Mouse (Mus musculus): ENCODE data around the gene Kcnd2. TPM values are rescaled to one million over a fixed set of nuclear protein-coding genes. Genes with fewer than 3 reads are reported as not detected.

Gene Kcnd2
- total and polyA plus RNA-seq, 3 experiments, result not detected

DNA sequence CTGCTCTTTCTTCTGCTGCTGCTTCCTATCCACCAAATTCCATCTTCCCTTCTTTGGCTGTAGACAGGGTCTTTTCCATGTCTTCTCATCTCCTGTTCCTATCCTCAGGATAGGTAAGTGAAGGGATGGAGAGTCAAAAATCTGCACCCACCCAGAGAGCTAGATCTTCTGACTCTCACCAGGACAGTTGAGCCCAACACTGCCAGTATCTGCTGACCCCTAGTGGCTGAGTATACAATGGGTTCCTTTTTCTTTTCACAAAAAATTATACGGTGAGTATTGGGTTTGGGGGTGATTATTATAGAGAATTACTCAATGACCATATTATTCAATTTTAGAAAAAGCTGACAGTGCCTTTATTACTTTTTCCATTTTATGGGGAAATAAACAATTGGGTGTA is 319.5 kb downstream of the Kcnd2 start:
- Histone ChIP-seq H3K27me3 (replicated peaks) (no peaks in the 10 kb centered on the region), H3K9me3 (replicated peaks; ENCODE audit: low read length) (no peaks in the 10 kb centered on the region), H3K36me3 (replicated peaks in 1 of 2; ENCODE audit: control insufficient read depth in 1 of 2, insufficient read depth in 1 of 2, low read length in 1 of 2) (no peaks in the 10 kb centered on the region), H3K4me1 (ENCODE audit: control insufficient read depth in 1 of 2, insufficient read depth in 2 of 2) (peaks cover 0 to 4% of the 10 kb centered on the region in 2 experiments; a peak in 1 of 4 replicates), H3K4me2 (ENCODE audit: insufficient read depth, low read depth, poor library complexity, severe bottlenecking) (no peak overlapping the region), H3K79me2 (replicated peaks; ENCODE audit: control insufficient read depth, extremely low read depth, insufficient read depth, poor library complexity, severe bottlenecking) (no peaks in the 10 kb centered on the region), H3K4me3 (replicated peaks in 1 of 3; ENCODE audit: low read depth in 2 of 3, low read length in 2 of 3, poor library complexity in 1 of 3) (no peak overlapping the region), H3K9ac (ENCODE audit: insufficient read depth, low read depth) (no peak overlapping the region), H3K27ac (ENCODE audit: insufficient read depth, low read depth) (no peak overlapping the region)
- peak; percentile 35 for DNase-seq (ENCODE audit: extremely low read depth)
- dilution Hi-C loops (cut with MboI; ENCODE audit: extremely low pct_ligation_motif_present, extremely low pct_unique_long_range_greater_than_20kb, low sequenced_read_pairs) (no loop called here), in situ Hi-C loops (cut with MboI; ENCODE audit: low pct_ligation_motif_present, low pct_unique_long_range_greater_than_20kb, low sequenced_read_pairs) (no loop called here)
- peak; percentile 77 for TF ChIP-seq RAD21 (IDR thresholded peaks at IDR 0.05; ENCODE audit: low read depth, low read length)
- TF ChIP-seq SMC3 (IDR thresholded peaks at IDR 0.05; ENCODE audit: low read depth, low read length), result peak; percentile 60
- TF ChIP-seq CHD2 (IDR thresholded peaks at IDR 0.05; ENCODE audit: low read length), result no peak
- no peak for TF ChIP-seq ZKSCAN1 (IDR thresholded peaks at IDR 0.05; ENCODE audit: borderline replicate concordance, low read depth, low read length)
- TF ChIP-seq POLR2A (IDR thresholded peaks at IDR 0.05; ENCODE audit: low read depth, low read length), result no peak
- TF ChIP-seq USF2 (conservative IDR thresholded peaks at IDR 0.05; ENCODE audit: low read depth, low read length), result no peak
- no peak for TF ChIP-seq MEF2A (IDR thresholded peaks at IDR 0.05; ENCODE audit: borderline replicate concordance, low read depth, low read length)
- peak; percentile 40 to 75; a peak in 3 of 4 replicates for TF ChIP-seq CTCF (conservative IDR thresholded peaks at IDR 0.05 in 1 of 2, IDR thresholded peaks at IDR 0.05 in 1 of 2; ENCODE audit: low read depth in 2 of 2, low read length in 2 of 2)
- TF ChIP-seq GABPA (IDR thresholded peaks at IDR 0.05; ENCODE audit: insufficient replicate concordance, low read depth, low read length), result no peak

DNA sequence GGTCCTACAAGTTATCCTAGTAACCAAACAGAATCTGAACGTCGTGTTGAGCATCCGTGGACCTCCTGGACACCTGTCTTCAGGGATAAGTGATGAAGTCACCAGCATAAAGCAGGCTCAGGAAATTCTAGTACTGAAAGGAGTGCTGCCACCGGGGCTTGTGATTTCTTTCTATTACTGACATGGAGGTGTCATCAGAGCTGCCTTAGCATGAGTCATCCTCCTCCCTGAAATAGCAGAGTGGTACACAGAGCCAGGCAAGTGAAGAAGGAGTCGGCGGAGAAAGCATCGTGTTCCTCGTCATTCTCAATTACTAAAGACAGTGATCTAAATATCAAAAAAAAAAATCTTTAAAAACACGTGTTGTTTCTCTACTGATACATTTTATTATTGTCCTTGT is 336.2 kb downstream of the Kcnd2 start:
- dilution Hi-C loops (cut with MboI; ENCODE audit: extremely low pct_ligation_motif_present, extremely low pct_unique_long_range_greater_than_20kb, low sequenced_read_pairs) (no loop called here), in situ Hi-C loops (cut with MboI; ENCODE audit: low pct_ligation_motif_present, low pct_unique_long_range_greater_than_20kb, low sequenced_read_pairs) (no loop called here)
- H3K9me3 ChIP-seq (replicated peaks; ENCODE audit: low read length), result no peaks in the 10 kb centered on the region
- H3K27ac ChIP-seq (ENCODE audit: insufficient read depth, low read depth), result no peak overlapping the region
- no peaks in the 10 kb centered on the region for H3K36me3 ChIP-seq (replicated peaks in 1 of 2; ENCODE audit: control insufficient read depth in 1 of 2, insufficient read depth in 1 of 2, low read length in 1 of 2)
- TF ChIP-seq SIN3A (IDR thresholded peaks at IDR 0.05; ENCODE audit: low read length) (no peak), POLR2A (IDR thresholded peaks at IDR 0.05; ENCODE audit: low read depth, low read length) (no peak), MAX (IDR thresholded peaks at IDR 0.05; ENCODE audit: low read length) (no peak)
- no peak overlapping the region for H3K4me2 ChIP-seq (ENCODE audit: insufficient read depth, low read depth, poor library complexity, severe bottlenecking)
- no peak overlapping the region for H3K4me3 ChIP-seq (replicated peaks in 1 of 3; ENCODE audit: low read depth in 2 of 3, low read length in 2 of 3, poor library complexity in 1 of 3)
- no peak for DNase-seq (ENCODE audit: extremely low read depth)
- H3K4me1 ChIP-seq (ENCODE audit: control insufficient read depth in 1 of 2, insufficient read depth in 2 of 2), result no peaks in the 10 kb centered on the region
- no peaks in the 10 kb centered on the region for H3K79me2 ChIP-seq (replicated peaks; ENCODE audit: control insufficient read depth, extremely low read depth, insufficient read depth, poor library complexity, severe bottlenecking)
- H3K27me3 ChIP-seq (replicated peaks), result no peaks in the 10 kb centered on the region
- no peak overlapping the region for H3K9ac ChIP-seq (ENCODE audit: insufficient read depth, low read depth)

DNA sequence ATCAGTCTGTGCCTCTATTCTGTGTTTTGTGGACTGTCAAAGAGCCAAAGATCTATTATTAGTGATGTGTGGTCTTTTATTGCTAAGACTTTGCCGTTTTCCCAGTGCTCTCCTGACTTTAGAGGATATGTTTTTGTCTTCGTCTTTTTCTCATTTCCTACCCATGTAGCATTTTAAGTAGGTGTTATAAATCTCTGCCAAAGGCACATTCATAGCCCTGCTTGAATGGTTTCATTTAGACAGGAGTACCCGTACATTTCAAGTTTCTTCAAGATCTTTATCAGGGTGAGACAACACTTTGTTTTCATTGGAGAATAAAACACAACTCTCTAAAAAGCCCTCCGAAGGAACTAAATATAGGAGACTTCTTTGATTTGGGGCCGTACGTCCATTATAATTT is 355.7 kb downstream of the Kcnd2 start:
- Histone ChIP-seq H3K9me3 (replicated peaks; ENCODE audit: low read length) (no peaks in the 10 kb centered on the region), H3K9ac (ENCODE audit: insufficient read depth, low read depth) (no peak overlapping the region), H3K27me3 (replicated peaks) (no peaks in the 10 kb centered on the region), H3K27ac (ENCODE audit: insufficient read depth, low read depth) (no peak overlapping the region), H3K4me1 (ENCODE audit: control insufficient read depth in 1 of 2, insufficient read depth in 2 of 2) (peaks cover 0 to 4% of the 10 kb centered on the region in 2 experiments; a peak in 2 of 4 replicates), H3K4me3 (replicated peaks in 1 of 3; ENCODE audit: low read depth in 2 of 3, low read length in 2 of 3, poor library complexity in 1 of 3) (no peak overlapping the region), H3K36me3 (replicated peaks in 1 of 2; ENCODE audit: control insufficient read depth in 1 of 2, insufficient read depth in 1 of 2, low read length in 1 of 2) (no peaks in the 10 kb centered on the region), H3K4me2 (ENCODE audit: insufficient read depth, low read depth, poor library complexity, severe bottlenecking) (no peak overlapping the region), H3K79me2 (replicated peaks; ENCODE audit: control insufficient read depth, extremely low read depth, insufficient read depth, poor library complexity, severe bottlenecking) (no peaks in the 10 kb centered on the region)
- TF ChIP-seq BHLHE40 (IDR thresholded peaks at IDR 0.05; ENCODE audit: low read depth, low read length) (no peak), EP300 (IDR thresholded peaks at IDR 0.05; ENCODE audit: low read length) (no peak), NELFE (IDR thresholded peaks at IDR 0.05; ENCODE audit: low read depth, low read length) (no peak), MAX (IDR thresholded peaks at IDR 0.05; ENCODE audit: low read length) (no peak), KAT2A (IDR thresholded peaks at IDR 0.05; ENCODE audit: insufficient replicate concordance, low read length) (no peak), CHD1 (IDR thresholded peaks at IDR 0.05; ENCODE audit: low read depth, low read length) (no peak), POLR2A (IDR thresholded peaks at IDR 0.05; ENCODE audit: low read depth, low read length) (no peak)
- in situ Hi-C loops (cut with MboI; ENCODE audit: low pct_ligation_motif_present, low pct_unique_long_range_greater_than_20kb, low sequenced_read_pairs) (no loop called here), dilution Hi-C loops (cut with MboI; ENCODE audit: extremely low pct_ligation_motif_present, extremely low pct_unique_long_range_greater_than_20kb, low sequenced_read_pairs) (no loop called here)
- DNase-seq (ENCODE audit: extremely low read depth), result no peak

All from CH12.LX (cell line).